Mouse (Mus musculus): ENCODE measurements around the gene Col4a3.

DNA sequence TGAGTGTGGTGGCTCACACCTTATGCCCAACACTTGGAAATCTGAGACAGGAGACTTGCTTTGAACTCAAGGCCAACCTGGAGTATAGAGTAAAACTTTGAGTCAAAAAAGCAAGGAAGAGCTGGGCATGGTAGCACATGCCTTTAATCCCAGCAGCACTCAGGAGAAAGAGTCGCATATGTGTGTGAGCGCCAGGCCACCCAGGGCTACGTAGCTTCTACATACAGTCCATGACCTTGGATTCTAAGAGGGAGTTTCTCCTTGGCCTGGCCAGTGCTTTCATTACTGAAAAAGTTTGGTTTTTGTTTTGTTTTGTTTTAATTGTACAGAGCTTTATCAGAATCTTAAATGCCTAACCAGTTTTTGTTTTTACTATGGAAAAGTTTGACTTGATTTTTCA, 157.2 kb downstream of the Col4a3 start:
- no peak for TF ChIP-seq CTCF (conservative IDR thresholded peaks at IDR 0.05 in 1 of 2, IDR thresholded peaks at IDR 0.05 in 1 of 2; ENCODE audit: low read depth in 2 of 2, low read length in 2 of 2)
- TF ChIP-seq POLR2A (IDR thresholded peaks at IDR 0.05; ENCODE audit: low read depth, low read length) = no peak
- TF ChIP-seq CHD1 (IDR thresholded peaks at IDR 0.05; ENCODE audit: low read depth, low read length) = no peak
- no peak for TF ChIP-seq ETS1 (conservative IDR thresholded peaks at IDR 0.05; ENCODE audit: low read depth, low read length)
- TF ChIP-seq NRF1 (IDR thresholded peaks at IDR 0.05; ENCODE audit: low read depth, low read length) = no peak
- TF ChIP-seq EP300 (IDR thresholded peaks at IDR 0.05; ENCODE audit: low read length) = no peak
- TF ChIP-seq NELFE (IDR thresholded peaks at IDR 0.05; ENCODE audit: low read depth, low read length) = no peak
- TF ChIP-seq SIN3A (IDR thresholded peaks at IDR 0.05; ENCODE audit: low read length) = no peak
- TF ChIP-seq ZKSCAN1 (IDR thresholded peaks at IDR 0.05; ENCODE audit: borderline replicate concordance, low read depth, low read length) = no peak
